Mouse (Mus musculus): ENCODE measurements around the gene Tbx4. TPM values are rescaled to one million over a fixed set of nuclear protein-coding genes. Genes with fewer than 3 reads are reported as not detected.

The Tbx4 gene
- polyA plus RNA-seq, 1 experiment from 2014 or later, result not detected

DNA sequence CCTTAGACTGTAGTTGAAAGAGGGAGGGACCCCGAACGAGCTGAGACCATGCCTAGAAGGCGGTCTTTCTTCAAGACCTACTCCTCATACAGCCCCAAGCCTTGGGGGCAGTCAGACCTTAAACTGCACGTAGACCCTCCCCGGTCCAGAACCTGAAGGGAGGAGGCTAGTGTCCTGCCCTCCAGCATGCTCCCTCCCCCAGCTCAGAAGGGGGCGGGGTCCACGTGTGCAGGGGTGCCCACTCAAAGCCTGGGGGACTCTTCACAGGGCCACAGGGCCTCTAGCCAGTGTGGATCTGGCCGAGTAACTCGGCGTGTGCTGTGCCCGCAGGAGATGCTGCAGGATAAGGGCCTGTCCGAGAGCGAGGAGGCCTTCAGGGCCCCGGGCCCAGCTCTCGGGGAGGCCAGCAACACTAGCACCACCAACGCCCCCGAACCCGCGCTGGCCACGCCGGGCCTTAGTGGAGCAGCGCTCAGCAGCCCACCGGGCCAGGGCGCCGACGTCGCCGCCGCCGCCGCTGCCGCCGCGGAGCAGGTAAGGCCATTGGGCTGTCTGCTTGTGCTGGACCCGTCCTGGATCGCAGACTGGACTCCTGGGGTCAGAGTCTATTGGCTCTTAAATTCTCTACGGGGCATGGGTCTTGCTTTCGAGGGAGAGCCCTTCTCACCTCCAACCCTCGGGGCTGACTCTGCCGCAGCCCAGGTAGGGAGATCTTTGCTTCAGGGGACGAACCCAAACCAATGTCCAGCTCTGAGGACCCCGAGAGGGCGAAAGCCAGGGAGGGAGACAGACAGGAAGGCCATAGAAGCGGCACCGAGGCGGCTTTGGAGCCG lies 3.7 kb downstream of the Tbx4 start:
- TF ChIP-seq EP300 (IDR thresholded peaks at IDR 0.05; ENCODE audit: low read depth), result no peak
- no peak for TF ChIP-seq CTCF (IDR thresholded peaks at IDR 0.05; ENCODE audit: low read depth)
- H3K4me3 ChIP-seq (ENCODE audit: low read depth, low read length), result peak overlapping the region; percentile 6; the same call in 1 of the 2 replicates
- DNase-seq (no peak), ATAC-seq (no peak)
- H3K36me3 ChIP-seq (replicated peaks; ENCODE audit: insufficient read depth, low read length), result no peaks in the 10 kb centered on the region
- no peak overlapping the region for H3K27ac ChIP-seq (ENCODE audit: low read depth)
- H3K27me3 ChIP-seq (ENCODE audit: insufficient read depth, low read length), result peaks cover 96% of the 10 kb centered on the region
- no peak overlapping the region for H3K4me2 ChIP-seq (ENCODE audit: low read depth, low read length)
- H3K9me3 ChIP-seq (ENCODE audit: low read length), result no peaks in the 10 kb centered on the region
- H3K9ac ChIP-seq (replicated peaks), result no peak overlapping the region
- 7% methylated on average over 47 of the region's 47 CpGs for WGBS (ENCODE audit: insufficient replicate concordance)
- H3K4me1 ChIP-seq (ENCODE audit: insufficient read depth), result no peaks in the 10 kb centered on the region

DNA sequence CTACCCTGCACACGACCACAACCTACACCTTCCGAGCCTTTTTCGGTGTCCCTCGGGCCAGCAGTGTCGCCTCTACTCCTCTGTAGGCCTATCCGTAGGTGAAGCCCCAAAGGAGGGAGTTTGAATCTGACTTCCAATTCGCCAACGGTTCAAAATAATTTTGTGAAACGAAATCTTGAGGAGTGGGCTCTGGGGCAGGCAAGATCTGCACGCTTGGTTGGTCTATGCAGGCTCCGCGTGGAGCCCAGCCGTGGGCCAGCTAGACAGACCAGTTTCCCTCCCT lies 4.3 kb downstream of the Tbx4 start:
- no peak for ATAC-seq
- DNase-seq, result no peak
- Histone ChIP-seq H3K36me3 (replicated peaks; ENCODE audit: insufficient read depth, low read length) (no peaks in the 10 kb centered on the region), H3K9me3 (ENCODE audit: low read length) (no peaks in the 10 kb centered on the region), H3K4me2 (ENCODE audit: low read depth, low read length) (no peak overlapping the region), H3K27ac (ENCODE audit: low read depth) (no peak overlapping the region), H3K9ac (replicated peaks) (no peak overlapping the region), H3K4me3 (ENCODE audit: low read depth, low read length) (0 out of 2 replicates have a peak overlapping the region, but pooled peaks have one; percentile 6), H3K4me1 (ENCODE audit: insufficient read depth) (no peaks in the 10 kb centered on the region), H3K27me3 (ENCODE audit: insufficient read depth, low read length) (peaks cover 96% of the 10 kb centered on the region)
- WGBS (ENCODE audit: insufficient replicate concordance), result 4% methylated on average over 13 of the region's 13 CpGs
- TF ChIP-seq CTCF (IDR thresholded peaks at IDR 0.05; ENCODE audit: low read depth) (no peak), EP300 (IDR thresholded peaks at IDR 0.05; ENCODE audit: low read depth) (no peak)

DNA sequence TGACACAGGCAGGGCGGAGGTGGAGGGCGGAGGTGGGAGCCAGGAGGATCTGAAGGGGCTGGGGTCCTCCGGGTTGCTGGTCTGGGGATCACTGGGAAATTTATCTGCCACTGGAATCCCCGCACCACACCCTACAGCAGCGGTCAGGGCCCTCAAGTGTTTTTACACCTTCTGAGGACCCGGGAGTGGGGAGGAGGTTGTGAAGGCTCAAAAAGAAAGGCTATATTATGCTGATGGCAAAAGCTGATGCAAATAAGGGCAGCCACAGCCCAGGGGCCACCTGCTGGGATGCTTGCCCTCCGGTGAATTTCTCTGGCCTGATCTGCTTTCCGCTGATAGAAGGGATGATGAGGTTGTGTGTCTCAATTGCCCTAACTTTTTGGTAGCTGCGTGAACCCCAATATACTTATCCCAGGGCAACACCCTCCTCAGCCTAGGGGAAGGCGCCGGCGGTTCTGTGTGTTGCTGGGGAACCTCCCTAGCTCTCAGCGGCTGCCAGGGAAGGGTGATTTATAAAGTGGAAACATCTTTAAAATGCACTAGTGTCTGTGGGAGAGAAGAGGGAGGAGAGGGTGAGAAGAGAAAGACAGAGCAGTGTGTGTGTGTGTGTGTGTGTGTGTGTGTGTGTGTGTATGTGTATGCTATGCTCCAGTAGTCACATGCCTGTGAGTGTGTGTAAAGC lies 4.9 kb downstream of the Tbx4 start:
- no peak for TF ChIP-seq CTCF (IDR thresholded peaks at IDR 0.05; ENCODE audit: low read depth)
- no peak for TF ChIP-seq EP300 (IDR thresholded peaks at IDR 0.05; ENCODE audit: low read depth)
- H3K4me3 ChIP-seq (ENCODE audit: low read depth, low read length), result no peak overlapping the region
- no peaks in the 10 kb centered on the region for H3K4me1 ChIP-seq (ENCODE audit: insufficient read depth)
- peaks cover 96% of the 10 kb centered on the region for H3K27me3 ChIP-seq (ENCODE audit: insufficient read depth, low read length)
- ATAC-seq (no peak), DNase-seq (no peak)
- H3K36me3 ChIP-seq (replicated peaks; ENCODE audit: insufficient read depth, low read length), result no peaks in the 10 kb centered on the region
- no peaks in the 10 kb centered on the region for H3K9me3 ChIP-seq (ENCODE audit: low read length)
- no peak overlapping the region for H3K4me2 ChIP-seq (ENCODE audit: low read depth, low read length)
- 5% methylated on average over 13 of the region's 13 CpGs for WGBS (ENCODE audit: insufficient replicate concordance)
- no peak overlapping the region for H3K27ac ChIP-seq (ENCODE audit: low read depth)
- no peak overlapping the region for H3K9ac ChIP-seq (replicated peaks)

DNA sequence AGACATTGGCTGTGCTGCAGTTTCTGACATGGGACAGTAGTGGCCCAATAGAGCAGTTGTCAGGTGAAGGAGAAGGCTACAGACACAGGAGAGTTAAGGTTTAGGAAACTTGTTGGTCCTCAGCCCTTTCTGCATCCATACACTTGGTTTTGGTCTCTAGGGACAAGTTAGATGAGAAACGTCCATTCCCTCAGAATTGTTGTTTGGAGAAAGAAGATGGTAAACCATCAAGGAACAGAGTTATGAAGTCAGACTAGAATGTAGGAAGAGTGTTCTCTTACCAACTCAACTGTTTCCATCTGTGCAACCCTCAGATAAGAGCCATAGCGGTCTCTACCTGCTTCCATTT lies 5.4 kb downstream of the Tbx4 start:
- ATAC-seq, result no peak
- TF ChIP-seq EP300 (IDR thresholded peaks at IDR 0.05; ENCODE audit: low read depth), result no peak
- TF ChIP-seq CTCF (IDR thresholded peaks at IDR 0.05; ENCODE audit: low read depth), result no peak

DNA sequence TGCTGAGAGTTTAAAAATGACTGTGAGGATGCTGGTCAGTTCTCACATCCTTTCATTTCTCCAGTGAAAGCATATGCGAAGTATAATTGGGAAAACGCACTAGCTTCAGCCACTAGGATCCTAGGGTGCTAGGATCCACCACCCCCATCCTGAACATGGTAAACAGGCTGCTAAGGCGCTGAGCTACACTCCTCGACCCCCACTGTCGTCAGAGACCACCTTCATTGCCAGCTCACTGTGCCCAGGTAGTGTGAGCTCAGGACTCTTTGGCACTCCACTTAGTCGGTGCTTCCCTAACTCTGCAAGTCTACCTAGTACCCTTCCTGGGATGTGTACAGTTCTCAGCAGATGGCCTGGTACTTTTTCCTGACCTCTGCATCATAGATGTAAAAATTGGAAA lies 6.5 kb downstream of the Tbx4 start:
- H3K4me2 ChIP-seq (ENCODE audit: low read depth, low read length), result no peak overlapping the region
- no peak overlapping the region for H3K4me3 ChIP-seq (ENCODE audit: low read depth, low read length)
- TF ChIP-seq CTCF (IDR thresholded peaks at IDR 0.05; ENCODE audit: low read depth), result no peak
- TF ChIP-seq EP300 (IDR thresholded peaks at IDR 0.05; ENCODE audit: low read depth), result no peak
- H3K27me3 ChIP-seq (ENCODE audit: insufficient read depth, low read length), result peaks cover 97% of the 10 kb centered on the region
- no peak overlapping the region for H3K9ac ChIP-seq (replicated peaks)
- no peaks in the 10 kb centered on the region for H3K36me3 ChIP-seq (replicated peaks; ENCODE audit: insufficient read depth, low read length)
- H3K27ac ChIP-seq (ENCODE audit: low read depth), result no peak overlapping the region
- DNase-seq (no peak), ATAC-seq (no peak)
- H3K9me3 ChIP-seq (ENCODE audit: low read length), result no peaks in the 10 kb centered on the region
- WGBS (ENCODE audit: insufficient replicate concordance), result 5% methylated on average over 6 of the region's 6 CpGs
- H3K4me1 ChIP-seq (ENCODE audit: insufficient read depth), result no peaks in the 10 kb centered on the region

More for the DNA sequence above, 5.4 kb downstream of the Tbx4 start:
- H3K9me3 ChIP-seq (ENCODE audit: low read length), result no peaks in the 10 kb centered on the region
- H3K27me3 ChIP-seq (ENCODE audit: insufficient read depth, low read length), result peaks cover 96% of the 10 kb centered on the region
- no peaks in the 10 kb centered on the region for H3K36me3 ChIP-seq (replicated peaks; ENCODE audit: insufficient read depth, low read length)
- WGBS (ENCODE audit: insufficient replicate concordance), result 4% methylated on average over 2 of the region's 2 CpGs
- no peak overlapping the region for H3K4me2 ChIP-seq (ENCODE audit: low read depth, low read length)
- DNase-seq, result no peak
- no peak overlapping the region for H3K4me3 ChIP-seq (ENCODE audit: low read depth, low read length)
- no peak overlapping the region for H3K9ac ChIP-seq (replicated peaks)
- no peaks in the 10 kb centered on the region for H3K4me1 ChIP-seq (ENCODE audit: insufficient read depth)
- no peak overlapping the region for H3K27ac ChIP-seq (ENCODE audit: low read depth)

DNA sequence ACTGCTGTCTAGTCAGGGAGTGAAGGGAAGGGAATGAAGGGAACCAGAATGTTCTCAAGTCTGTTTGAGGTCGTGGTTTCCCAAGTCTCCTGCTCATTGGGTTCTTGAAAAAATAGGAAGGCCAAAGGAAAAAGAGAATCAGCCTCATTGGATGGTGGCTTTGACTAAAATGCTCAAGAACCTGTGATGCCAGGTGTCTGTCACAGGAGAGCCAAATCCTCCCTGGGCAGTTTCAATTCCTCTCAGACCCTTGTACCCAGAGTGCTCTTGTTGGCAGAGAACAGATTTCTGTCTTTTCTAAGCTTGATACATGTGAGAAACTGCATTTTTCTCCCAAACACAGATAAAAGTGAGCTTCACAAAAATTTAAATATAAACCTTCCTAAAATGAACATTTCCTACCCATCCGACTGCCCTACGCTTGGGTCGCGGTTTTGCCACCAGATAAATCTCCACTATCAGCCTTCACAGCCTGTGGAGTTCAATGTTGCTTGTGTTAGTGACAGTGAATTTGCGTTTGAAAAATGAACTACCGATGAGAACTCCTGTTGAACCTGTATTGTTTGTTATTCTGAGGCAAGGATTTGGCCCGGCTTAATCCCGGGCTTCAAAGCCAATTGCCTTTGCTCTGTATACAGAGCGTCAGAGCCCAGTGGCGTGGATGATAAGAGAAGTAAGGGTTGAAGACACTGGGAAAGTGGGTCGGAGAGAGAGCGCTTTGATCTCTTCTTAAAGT lies 7.3 kb downstream of the Tbx4 start:
- WGBS (ENCODE audit: insufficient replicate concordance), result 4% methylated on average over 13 of the region's 13 CpGs
- Histone ChIP-seq H3K27ac (ENCODE audit: low read depth) (no peak overlapping the region), H3K9me3 (ENCODE audit: low read length) (no peaks in the 10 kb centered on the region), H3K36me3 (replicated peaks; ENCODE audit: insufficient read depth, low read length) (no peaks in the 10 kb centered on the region), H3K9ac (replicated peaks) (no peak overlapping the region), H3K27me3 (ENCODE audit: insufficient read depth, low read length) (peaks cover 97% of the 10 kb centered on the region), H3K4me3 (ENCODE audit: low read depth, low read length) (no peak overlapping the region), H3K4me1 (ENCODE audit: insufficient read depth) (no peaks in the 10 kb centered on the region), H3K4me2 (ENCODE audit: low read depth, low read length) (no peak overlapping the region)
- ATAC-seq (no peak), DNase-seq (no peak)
- TF ChIP-seq CTCF (IDR thresholded peaks at IDR 0.05; ENCODE audit: low read depth) (no peak), EP300 (IDR thresholded peaks at IDR 0.05; ENCODE audit: low read depth) (no peak)
